In the genomic region with DNA sequence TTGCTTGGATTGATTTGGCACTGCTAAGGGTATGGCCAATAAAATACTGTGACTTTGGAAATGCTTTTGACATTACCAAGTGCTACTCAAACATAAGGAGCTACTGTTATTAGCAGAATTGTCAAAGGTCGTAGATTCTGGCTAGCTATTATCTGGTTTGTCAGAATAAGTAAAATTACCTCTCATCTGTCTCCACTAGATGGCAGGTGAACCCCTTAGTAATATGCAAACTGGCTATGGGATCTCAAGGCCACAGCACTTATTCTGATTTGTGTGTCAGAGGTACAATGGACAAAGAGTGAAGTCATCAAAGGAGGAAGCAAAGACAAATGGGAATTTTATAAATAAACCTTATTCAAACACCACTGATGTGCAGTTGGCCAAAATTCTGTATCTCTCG, we compare ENCODE assay signal across 19 mouse cellular contexts. TPM values are rescaled to one million over a fixed set of nuclear protein-coding genes. Genes with fewer than 3 reads are reported as not detected.
DNase-seq lines count a peak whose midpoint lies in the region; TF ChIP-seq lines count a peak whose summit lies in the region.
"Had no signal": no experiment of that assay in that cellular context is flagged by ENCODE, and none has a peak within 500 bp of the region (broad histone marks: within the 10 kb centered on the region; RNA-seq: fewer than 3 reads in every experiment).

No protein-coding gene starts in this region.

- TF ChIP-seq POLR2A in brain, embryonic 14.5 days (IDR thresholded peaks at IDR 0.05; ENCODE audit: borderline replicate concordance, extremely low read depth, insufficient read depth, insufficient read length, poor library complexity, severe bottlenecking) = no peak

- TF ChIP-seq CTCF in brain, embryonic 14.5 days (IDR thresholded peaks at IDR 0.05; ENCODE audit: borderline replicate concordance, extremely low read depth, insufficient read depth, insufficient read length) = no peak; the same call in 1 of the 2 replicates

- peak; percentile 4 for DNase-seq in embryo, embryonic 10 days (ENCODE audit: low spot score)
- no peak for DNase-seq in embryo, embryonic 9.5 days (ENCODE audit: extremely low spot score)
- DNase-seq in kidney, adult 9 months = peak; percentile 9
- DNase-seq in kidney, postnatal 10 days = no peak
- peak; percentile 16 for DNase-seq in A20 (ENCODE audit: low read depth, low spot score)
- peak; percentile 53 for DNase-seq in brain, embryonic 14.5 days (ENCODE audit: low read depth)
- DNase-seq in B cell, adult 2 months = no peak
- no peak for DNase-seq in kidney, postnatal 14 days
- DNase-seq: cerebellum, adult 11-12 months; heart, adult 11 months; kidney, adult 2 months; lung, adult 2 months; thymus, adult 18-20 months had no signal

RNA-seq across cellular contexts. Expression of a gene that starts 24.1 kb away (rescaled TPM):
- polyA plus RNA-seq in brain, embryonic 14.5 days (2012; rRNA removed) = 0.24 and 1.1 TPM in 2 replicates
- polyA plus RNA-seq: embryonic facial prominence, embryonic 12.5 days; heart, embryonic 16.5 days; kidney, adult 2 months; limb, embryonic 14.5 days; lung, adult 2 months; macrophage; midbrain, embryonic 16.5 days; urinary bladder, adult 2 months had no signal

Comparison
In these comparisons a context has a peak if more than half of its experiments do, and no peak if none do; other contexts are left out.
1. DNase-seq: peak in embryo, embryonic 10 days (single experiment), kidney, adult 9 months (single experiment), A20 (single experiment) and brain, embryonic 14.5 days (single experiment); none in embryo, embryonic 9.5 days (single experiment), kidney, postnatal 10 days (single experiment), B cell, adult 2 months (0 of 2) and kidney, postnatal 14 days (single experiment).